Mouse (Mus musculus) intestine, postnatal 0 days (tissue): ENCODE measurements at regions not wholly inside any gene's neighbourhood (a gene's known extent, or its start where the extent isn't known, plus 50 kb on each side); places are given as distances from the start of the nearest gene placed in this dataset.

Source experiments
- ATAC-seq: fragments of 200-750 bp; cut with Nextera tagmentation; 2 replicates; pipeline ENCODE4 v1.8.0; 2017; ENCODE audit warnings: mild to moderate bottlenecking, moderate TSS enrichment, moderate library complexity
- H3K27ac ChIP-seq: fragments of 300-500 bp; sonication (generic); 2 replicates; pipeline ENCODE4 v1.5.1; 2014; ENCODE audit warnings: mild to moderate bottlenecking, low read depth, low read length, moderate library complexity
- H3K27me3 ChIP-seq: fragments of 300-500 bp; sonication (generic); replicated peaks from 2 replicates; pipeline ENCODE4 v1.6.1; 2014; ENCODE audit warnings: low read length, mixed read lengths; ENCODE audit not compliant: control insufficient read depth, insufficient read depth
- H3K36me3 ChIP-seq: fragments of 300-500 bp; sonication (generic); 2 replicates; pipeline ENCODE4 v1.6.1; 2014; ENCODE audit warnings: mild to moderate bottlenecking, moderate library complexity; ENCODE audit not compliant: control insufficient read depth, insufficient read depth
- H3K4me1 ChIP-seq: fragments of 300-500 bp; sonication (generic); replicated peaks from 2 replicates; pipeline ENCODE4 v1.6.1; 2014; ENCODE audit warnings: antibody characterized with exemption, low read length, mixed read lengths; ENCODE audit not compliant: control insufficient read depth, insufficient read depth
- H3K4me2 ChIP-seq: fragments of 300-500 bp; sonication (generic); replicated peaks from 2 replicates; pipeline ENCODE4 v1.6.1; 2014; ENCODE audit warnings: low read depth, mild to moderate bottlenecking, moderate library complexity
- H3K4me3 ChIP-seq: fragments of 300-500 bp; sonication (generic); 2 replicates; pipeline ENCODE4 v1.5.1; 2014; ENCODE audit warnings: low read depth, low read length
- H3K9ac ChIP-seq: fragments of 300-500 bp; sonication (generic); 2 replicates; pipeline ENCODE4 v1.6.1; 2014; ENCODE audit warnings: mild to moderate bottlenecking, low read depth, low read length
- H3K9me3 ChIP-seq: fragments of 300-500 bp; sonication (generic); 2 replicates; pipeline ENCODE4 v1.6.1; 2016; ENCODE audit warnings: mixed run types; ENCODE audit not compliant: control insufficient read depth
- CTCF ChIP-seq: sonication (generic); IDR thresholded peaks from 2 replicates; pipeline ENCODE4 v1.5.1; 2016; ENCODE audit warnings: low read depth, mild to moderate bottlenecking, control low read depth, antibody characterized with exemption, moderate library complexity
- WGBS: fragments of 180-500 bp; shearing (Covaris S2); extraction: QIAGEN DNeasy Blood & Tissue Kit; methylation state at CpG from one replicate; pipeline ENCODE4 v1.1.7; 2014; 5-methylcytosine and 5-hydroxymethylcytosine counted together

DNA sequence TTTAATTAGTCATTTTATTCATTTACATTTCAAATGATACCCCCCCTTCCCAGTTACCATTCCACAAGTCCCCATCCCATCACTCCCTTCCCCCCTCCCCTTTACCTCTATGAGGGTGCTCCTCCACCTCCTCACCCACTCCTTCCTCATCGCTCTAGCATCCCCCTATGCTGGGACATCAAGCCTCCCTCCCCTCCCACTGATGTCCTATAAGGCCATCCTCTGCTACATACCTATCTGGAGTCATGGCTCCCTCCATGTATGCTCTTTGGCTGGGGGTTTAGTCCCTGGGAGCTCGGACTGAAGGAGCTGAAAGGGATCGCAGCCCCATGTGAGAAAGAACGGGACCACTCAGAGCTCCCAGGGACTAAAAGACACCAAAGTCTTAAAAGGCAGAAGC is 176.3 kb downstream of the Pros1 start:
- Histone ChIP-seq H3K27ac (no peak overlapping the region), H3K36me3 (no peaks in the 10 kb centered on the region), H3K9me3 (no peaks in the 10 kb centered on the region), H3K27me3 (no peaks in the 10 kb centered on the region), H3K4me2 (no peak overlapping the region), H3K4me3 (no peak overlapping the region), H3K4me1 (no peaks in the 10 kb centered on the region), H3K9ac (no peak overlapping the region)
- TF ChIP-seq CTCF, result no peak
- 85% methylated on average over 4 of the region's 4 CpGs for WGBS
- ATAC-seq, result no peak

DNA sequence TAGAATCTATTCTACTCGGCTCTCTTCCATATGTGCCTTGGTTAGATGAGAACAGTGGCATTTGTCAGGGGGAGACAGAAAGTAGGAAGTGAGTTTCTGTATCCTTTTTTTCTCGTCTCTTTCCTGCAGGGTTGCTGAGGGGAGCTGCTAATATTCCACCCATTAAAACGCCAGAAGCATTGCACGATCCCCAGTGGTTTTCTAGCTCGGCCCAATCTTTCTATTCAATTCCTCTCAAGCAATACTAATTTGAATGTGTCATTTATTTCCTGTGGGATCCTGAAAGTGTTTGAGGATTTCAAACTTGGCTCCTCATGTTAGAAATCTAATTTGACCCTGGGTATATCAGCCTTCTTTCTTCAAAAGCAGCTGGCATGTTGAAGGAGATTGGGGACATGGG is 176.9 kb downstream of the Pros1 start:
- Histone ChIP-seq H3K9ac (no peak overlapping the region), H3K27me3 (no peaks in the 10 kb centered on the region), H3K27ac (no peak overlapping the region), H3K4me2 (no peak overlapping the region), H3K36me3 (no peaks in the 10 kb centered on the region), H3K9me3 (no peaks in the 10 kb centered on the region), H3K4me3 (no peak overlapping the region), H3K4me1 (no peaks in the 10 kb centered on the region)
- 85% methylated on average over 5 of the region's 5 CpGs for WGBS
- no peak for ATAC-seq
- no peak for TF ChIP-seq CTCF

DNA sequence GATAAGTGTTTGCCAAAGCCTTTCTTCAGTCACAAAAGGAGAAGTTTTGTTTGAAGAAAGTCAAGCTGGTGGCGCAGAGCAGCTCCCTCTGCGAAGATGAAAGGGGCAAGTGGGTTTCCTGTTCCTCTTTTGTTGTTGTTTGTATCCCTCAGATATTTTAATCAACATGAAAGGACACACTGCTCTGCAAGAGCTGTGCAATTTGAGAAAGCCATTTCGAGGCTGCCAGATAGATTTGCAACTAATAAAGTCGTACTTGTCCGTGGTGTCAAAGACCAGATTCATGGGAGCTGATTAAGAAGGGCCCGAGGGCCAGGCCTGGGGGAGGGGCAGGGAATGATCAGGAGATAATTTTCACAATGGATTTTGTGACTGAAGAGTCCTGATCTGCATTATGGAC is 177.7 kb downstream of the Pros1 start:
- Histone ChIP-seq H3K36me3 (no peaks in the 10 kb centered on the region), H3K27me3 (no peaks in the 10 kb centered on the region), H3K9ac (no peak overlapping the region), H3K4me1 (no peaks in the 10 kb centered on the region), H3K4me2 (no peak overlapping the region), H3K9me3 (0 out of 2 replicates have a peak, but pooled peaks cover 2% of the 10 kb centered on the region), H3K4me3 (no peak overlapping the region), H3K27ac (no peak overlapping the region)
- ATAC-seq, result no peak
- 60% methylated on average over 6 of the region's 6 CpGs for WGBS
- TF ChIP-seq CTCF, result no peak

DNA sequence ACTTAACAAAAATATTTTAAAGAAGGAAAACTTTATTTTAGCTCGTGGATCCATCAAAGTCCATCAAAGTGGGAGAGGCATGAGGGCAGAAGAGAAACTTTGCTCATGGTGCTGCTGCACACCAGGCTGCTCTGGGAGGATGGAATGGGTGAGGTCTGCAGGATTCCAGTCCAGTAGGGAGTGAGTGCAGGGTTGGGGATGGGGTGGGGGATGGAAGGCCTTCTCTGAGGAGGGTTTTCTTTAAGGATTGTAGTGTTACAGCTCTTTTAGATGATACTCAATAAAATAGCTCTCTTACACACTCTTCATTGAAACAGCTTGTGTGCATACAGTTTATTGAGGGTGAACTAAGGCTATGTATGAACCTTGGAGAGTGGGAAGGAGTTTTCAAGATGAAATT is 195.0 kb downstream of the Pros1 start:
- H3K9ac ChIP-seq, result no peak overlapping the region
- H3K36me3 ChIP-seq, result no peaks in the 10 kb centered on the region
- no peak overlapping the region for H3K27ac ChIP-seq
- H3K4me3 ChIP-seq, result no peak overlapping the region
- TF ChIP-seq CTCF, result no peak
- no peak for ATAC-seq
- no peak overlapping the region for H3K4me2 ChIP-seq
- 61% methylated on average over 1 of the region's 1 CpGs for WGBS
- H3K27me3 ChIP-seq, result no peaks in the 10 kb centered on the region
- H3K4me1 ChIP-seq, result no peaks in the 10 kb centered on the region
- no peaks in the 10 kb centered on the region for H3K9me3 ChIP-seq

DNA sequence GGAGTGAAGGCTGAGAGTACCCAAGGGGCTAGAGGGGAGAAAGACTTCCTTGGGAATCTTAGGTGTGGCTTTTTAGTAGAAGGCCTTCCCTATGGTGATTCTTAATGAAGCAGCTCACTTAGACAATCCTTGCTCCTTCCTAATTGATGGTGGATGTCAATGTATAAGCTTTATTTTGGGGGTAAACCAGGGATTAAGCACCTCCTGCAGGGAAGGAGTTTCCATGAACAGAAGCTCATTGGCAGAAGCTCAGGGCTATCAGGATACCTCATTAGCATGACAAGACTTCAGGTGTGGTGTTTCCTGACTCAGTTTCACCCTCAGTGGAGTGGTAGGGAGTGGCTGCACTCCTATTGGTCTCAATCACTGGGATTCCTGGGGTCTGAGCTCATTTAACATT is 208.8 kb downstream of the Pros1 start:
- no peak overlapping the region for H3K4me3 ChIP-seq
- H3K27me3 ChIP-seq, result no peaks in the 10 kb centered on the region
- no peak overlapping the region for H3K4me2 ChIP-seq
- H3K9ac ChIP-seq, result no peak overlapping the region
- no peaks in the 10 kb centered on the region for H3K4me1 ChIP-seq
- no peak overlapping the region for H3K27ac ChIP-seq
- no peak for ATAC-seq
- no peaks in the 10 kb centered on the region for H3K36me3 ChIP-seq
- H3K9me3 ChIP-seq, result no peaks in the 10 kb centered on the region
- no peak for TF ChIP-seq CTCF

DNA sequence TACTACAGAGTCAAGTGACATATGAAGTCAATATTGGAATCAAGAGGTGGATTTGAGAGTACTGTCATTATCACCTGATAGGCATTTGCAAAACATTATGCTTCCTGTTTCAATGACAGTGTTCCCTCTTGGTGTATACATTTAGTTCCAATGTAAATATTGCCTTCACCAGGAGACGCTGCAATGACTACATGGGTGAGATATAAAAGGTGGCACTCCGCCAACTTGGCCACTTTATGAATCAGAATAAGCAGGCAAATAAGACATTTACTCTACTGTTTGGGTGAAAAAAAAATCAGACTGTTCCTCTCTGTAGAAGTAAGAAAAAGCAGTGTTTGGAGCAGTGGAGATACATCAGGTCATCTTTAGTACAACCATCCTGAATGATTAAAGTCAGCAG is 215.9 kb downstream of the Pros1 start:
- WGBS, result 53% methylated on average over 2 of the region's 2 CpGs
- Histone ChIP-seq H3K4me1 (no peaks in the 10 kb centered on the region), H3K27ac (no peak overlapping the region), H3K9me3 (no peaks in the 10 kb centered on the region), H3K4me2 (no peak overlapping the region), H3K36me3 (no peaks in the 10 kb centered on the region), H3K9ac (no peak overlapping the region), H3K4me3 (no peak overlapping the region), H3K27me3 (no peaks in the 10 kb centered on the region)
- ATAC-seq, result no peak
- TF ChIP-seq CTCF, result no peak

DNA sequence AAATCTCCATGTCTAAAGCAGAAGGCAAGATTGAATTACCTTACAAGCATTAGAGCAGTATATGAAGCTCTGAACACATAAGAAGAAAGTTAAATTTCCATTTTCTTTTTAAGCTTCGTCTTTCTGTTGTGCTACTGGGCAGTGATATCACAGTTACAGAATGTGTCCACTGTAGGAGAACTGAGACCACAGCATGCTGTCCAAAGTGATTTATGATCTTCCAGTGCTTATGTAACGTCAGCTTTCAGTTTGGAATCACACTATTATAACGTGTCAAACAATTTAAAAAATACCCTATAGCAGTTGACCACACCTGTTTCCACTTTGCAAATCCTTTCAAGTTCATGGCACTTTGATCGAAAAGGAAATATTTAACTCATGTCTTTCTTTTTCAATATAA is 221.7 kb downstream of the Pros1 start:
- Histone ChIP-seq H3K27me3 (no peaks in the 10 kb centered on the region), H3K9me3 (no peaks in the 10 kb centered on the region), H3K4me1 (no peaks in the 10 kb centered on the region), H3K9ac (no peak overlapping the region), H3K4me3 (no peak overlapping the region), H3K36me3 (no peaks in the 10 kb centered on the region), H3K4me2 (no peak overlapping the region), H3K27ac (no peak overlapping the region)
- ATAC-seq, result no peak
- 56% methylated on average over 4 of the region's 4 CpGs for WGBS
- no peak for TF ChIP-seq CTCF
